Mouse (Mus musculus) liver, postnatal 0 days (tissue): ENCODE measurements around the gene Mecom.

Experiments
- CTCF ChIP-seq: sonication (generic); IDR thresholded peaks from 2 replicates; pipeline ENCODE4 v1.5.1; 2016; ENCODE audit warnings: antibody characterized with exemption, low read depth
- EP300 ChIP-seq: IDR thresholded peaks from 2 replicates; pipeline ENCODE4 v1.6.1; 2016; ENCODE audit warnings: antibody characterized with exemption, low read depth, mild to moderate bottlenecking

DNA sequence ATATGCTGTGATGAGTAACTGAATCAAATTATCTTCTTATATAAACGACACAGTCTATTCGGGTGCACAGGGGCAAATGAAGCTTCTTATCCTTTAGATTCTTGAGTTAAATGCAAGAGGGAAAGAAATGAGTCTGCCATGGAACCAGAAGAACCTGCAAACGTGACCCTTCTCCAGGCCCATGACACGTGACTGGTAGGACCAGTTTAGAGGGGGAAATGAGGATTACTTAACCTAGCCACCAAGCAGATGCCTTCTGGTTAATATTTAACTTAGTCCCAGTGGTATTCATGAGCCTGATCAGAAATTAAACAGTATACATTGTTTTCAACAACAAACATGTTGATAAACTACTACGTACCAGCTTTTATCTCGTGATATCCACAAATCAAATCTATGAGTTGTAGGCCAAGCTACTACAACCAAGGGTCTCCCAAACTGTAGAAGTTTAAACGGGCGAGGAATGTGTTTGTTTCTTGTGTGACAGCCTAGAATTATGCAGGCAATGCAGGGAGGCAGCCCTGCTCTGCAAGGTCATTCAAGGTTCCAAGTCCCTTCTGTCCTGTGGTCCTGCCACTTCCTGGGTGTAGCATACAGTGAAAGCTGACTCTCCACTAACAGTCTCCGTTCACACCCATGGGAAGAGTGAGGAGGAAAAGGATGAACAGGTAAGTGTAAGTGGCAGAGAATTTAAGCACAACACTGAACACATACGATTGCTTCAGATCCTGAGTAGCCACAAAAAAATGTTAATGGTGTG lies 97.4 kb downstream of the Mecom start:
- TF ChIP-seq CTCF: no peak
- no peak for TF ChIP-seq EP300
